Mouse (Mus musculus) intestine, embryonic 15.5 days (tissue): ENCODE data around the gene Cxxc4. TPM values are rescaled to one million over a fixed set of nuclear protein-coding genes. Genes with fewer than 3 reads are reported as not detected.

Source experiments
- ATAC-seq: fragments of 200-750 bp; cut with Nextera tagmentation; 2 replicates; pipeline ENCODE4 v1.8.0; 2017; ENCODE audit warnings: moderate TSS enrichment, moderate library complexity
- H3K27ac ChIP-seq: fragments of 300-500 bp; sonication (generic); 2 replicates; pipeline ENCODE4 v1.5.1; 2015; ENCODE audit warnings: mild to moderate bottlenecking, inconsistent platforms
- H3K27me3 ChIP-seq: fragments of 300-500 bp; sonication (generic); replicated peaks from 2 replicates; pipeline ENCODE4 v1.6.1; 2015; ENCODE audit warnings: inconsistent platforms
- H3K36me3 ChIP-seq: fragments of 300-500 bp; sonication (generic); 2 replicates; pipeline ENCODE4 v1.6.1; 2015; ENCODE audit warnings: inconsistent platforms
- H3K4me1 ChIP-seq: fragments of 300-500 bp; sonication (generic); replicated peaks from 2 replicates; pipeline ENCODE4 v1.6.1; 2015; ENCODE audit warnings: inconsistent platforms
- H3K4me2 ChIP-seq: fragments of 300-500 bp; sonication (generic); replicated peaks from 2 replicates; pipeline ENCODE4 v1.6.1; 2015; ENCODE audit warnings: mild to moderate bottlenecking, inconsistent platforms
- H3K4me3 ChIP-seq: fragments of 300-500 bp; sonication (generic); replicated peaks from 2 replicates; pipeline ENCODE4 v1.5.1; 2015; ENCODE audit warnings: inconsistent platforms
- H3K9ac ChIP-seq: fragments of 300-500 bp; sonication (generic); 2 replicates; pipeline ENCODE4 v1.6.1; 2015; ENCODE audit warnings: inconsistent platforms
- H3K9me3 ChIP-seq: fragments of 300-500 bp; sonication (generic); 2 replicates; pipeline ENCODE4 v1.6.1; 2016; ENCODE audit warnings: inconsistent platforms
- WGBS: fragments of 180-500 bp; shearing (Covaris S2); methylation state at CpG from one replicate; pipeline ENCODE4 v1.1.7; 2015; 5-methylcytosine and 5-hydroxymethylcytosine counted together
- polyA plus RNA-seq: library from polyadenylated mRNA; unstranded; fragments of >200 nt; fragmentation: Nextera tagmentation; extraction: Ambion mirVana; gene quantifications from 2 replicates; pipeline ENCODE4 v1.2.1, GENCODE M21; 2015

Cxxc4 gene
- polyA plus RNA-seq, 1 experiment from 2014 or later = 3.8 TPM

DNA sequence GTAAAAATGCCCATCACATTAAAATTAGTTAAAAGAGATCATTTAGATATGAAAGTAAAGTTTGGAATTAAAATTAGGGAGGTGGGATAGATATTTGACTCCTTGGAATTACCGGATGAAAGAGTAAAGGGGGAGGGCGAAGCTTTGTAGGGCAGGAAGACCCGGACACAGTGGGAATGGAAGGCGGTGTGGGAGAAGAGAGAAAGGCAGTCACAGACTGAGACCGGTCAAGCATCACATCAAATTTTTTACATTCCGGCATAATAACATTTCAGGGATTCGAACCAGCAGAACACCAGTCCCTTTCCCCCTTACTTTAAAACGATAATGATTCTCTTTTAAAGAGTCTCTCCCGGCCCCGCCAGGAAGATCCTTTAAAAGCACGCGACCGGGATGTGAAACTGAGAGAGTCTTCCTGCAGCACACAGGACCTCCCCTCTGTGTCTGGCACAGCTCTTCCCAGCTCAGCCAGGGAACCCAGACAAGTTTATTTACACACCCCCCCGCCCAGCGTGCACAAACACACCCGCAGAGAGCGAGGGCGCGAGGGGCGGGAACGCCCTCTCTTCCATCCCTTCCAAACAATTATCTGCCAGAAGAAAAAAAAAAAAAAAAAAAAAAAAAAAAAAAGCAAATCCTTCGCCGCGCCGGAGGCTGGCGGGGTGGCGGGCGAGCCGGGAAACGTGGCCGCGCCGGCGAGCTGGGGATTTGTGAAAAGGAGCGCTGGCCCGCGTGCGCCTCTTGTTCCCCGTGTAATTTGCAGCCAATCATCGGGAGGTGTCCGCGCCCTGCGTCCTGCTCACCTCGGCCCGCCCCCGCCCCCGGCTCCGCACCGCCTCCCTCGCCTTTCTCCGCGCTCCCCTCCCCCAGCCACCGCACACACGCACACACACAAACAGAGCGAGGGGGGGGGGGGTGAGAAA is 532 bp upstream of the Cxxc4 start:
- WGBS = 1% methylated on average over 54 of the region's 55 CpGs
- Histone ChIP-seq H3K27ac (peak overlapping the region; percentile 66), H3K9ac (peak overlapping the region; percentile 41), H3K36me3 (no peaks in the 10 kb centered on the region), H3K4me3 (peak overlapping the region; percentile 52), H3K9me3 (no peaks in the 10 kb centered on the region), H3K27me3 (no peaks in the 10 kb centered on the region), H3K4me2 (peak overlapping the region; percentile 61), H3K4me1 (peaks cover 7% of the 10 kb centered on the region; the same call in 1 of the 2 replicates)
- ATAC-seq = peak; percentile 82

DNA sequence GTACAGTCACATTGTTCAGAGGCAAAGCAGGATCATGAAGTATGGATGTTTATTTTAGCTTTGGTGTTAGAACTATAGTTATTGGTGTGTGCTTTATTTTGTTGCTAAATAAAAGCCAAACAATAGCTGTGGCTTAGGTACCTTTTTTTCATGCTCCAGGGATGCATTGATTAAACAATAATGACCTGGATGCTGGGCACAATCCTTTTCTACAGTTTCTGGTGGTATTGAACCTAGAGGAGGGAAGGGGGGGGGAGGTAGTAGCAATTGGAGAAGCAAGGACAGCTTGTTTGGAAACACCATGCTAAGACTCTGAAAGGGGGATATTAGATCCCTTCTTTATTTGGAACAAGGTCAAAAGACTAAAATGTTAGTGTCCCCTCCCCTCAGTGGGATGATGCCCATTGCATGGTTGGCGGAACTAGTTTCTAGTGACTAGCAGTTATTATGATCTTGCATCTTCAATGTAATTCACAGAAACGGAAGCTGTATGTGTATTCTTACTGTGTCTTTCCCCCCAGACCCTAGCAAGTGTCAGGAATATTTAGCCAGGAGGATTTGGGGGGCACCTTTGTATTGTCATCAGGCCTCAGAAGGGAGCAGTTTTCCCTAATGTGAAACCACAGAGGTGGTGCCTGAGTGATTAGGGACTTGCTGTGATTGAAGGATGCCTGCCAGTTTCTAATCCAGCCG is 975 bp downstream of the Cxxc4 start:
- Histone ChIP-seq H3K27me3 (no peaks in the 10 kb centered on the region), H3K4me1 (peaks cover 7% of the 10 kb centered on the region; the same call in 1 of the 2 replicates), H3K36me3 (no peaks in the 10 kb centered on the region), H3K4me2 (peak overlapping the region; percentile 61; the same call in 1 of the 2 replicates), H3K4me3 (peak overlapping the region; percentile 52), H3K27ac (no peak overlapping the region), H3K9ac (no peak overlapping the region), H3K9me3 (no peaks in the 10 kb centered on the region)
- ATAC-seq = no peak
- 64% methylated on average over 3 of the region's 3 CpGs for WGBS

DNA sequence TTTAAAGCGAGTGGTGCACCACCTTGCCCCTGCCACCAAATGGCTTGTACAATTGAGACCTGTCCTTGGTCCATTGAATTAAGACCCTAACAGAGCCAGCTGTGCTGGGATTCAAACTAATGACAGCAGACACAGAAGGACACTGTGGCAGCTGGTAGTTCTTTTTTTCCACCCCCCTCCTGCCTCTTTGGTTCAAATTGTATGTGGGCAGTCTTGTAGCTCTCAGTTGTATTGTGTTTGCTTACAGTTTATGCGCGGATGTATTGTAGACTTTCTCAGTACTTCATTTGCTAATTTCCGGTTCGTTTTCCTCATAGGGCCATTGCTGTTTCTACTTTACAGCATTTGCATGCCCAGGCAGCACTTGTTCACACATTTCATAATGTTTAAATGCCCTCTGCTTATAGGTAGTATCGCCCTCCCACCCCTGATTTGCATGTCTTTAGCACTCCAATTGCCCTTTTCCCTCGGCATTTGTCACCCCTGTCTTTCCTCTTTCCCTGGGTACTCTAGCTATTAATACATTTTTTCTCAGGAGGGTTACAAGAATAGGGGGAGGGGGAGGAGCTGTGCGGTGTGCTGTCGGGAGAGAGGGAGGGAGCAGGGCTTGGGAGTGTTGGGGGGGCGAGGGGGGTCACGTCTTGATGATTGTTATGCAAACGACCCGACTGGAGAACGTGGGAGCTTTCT is 2.5 kb downstream of the Cxxc4 start:
- Histone ChIP-seq H3K4me2 (peak overlapping the region; percentile 95), H3K27ac (peak overlapping the region; percentile 82; the same call in 1 of the 2 replicates), H3K9me3 (no peaks in the 10 kb centered on the region), H3K36me3 (no peaks in the 10 kb centered on the region), H3K4me1 (peaks cover 7% of the 10 kb centered on the region; the same call in 1 of the 2 replicates), H3K9ac (peak overlapping the region; percentile 54; the same call in 1 of the 2 replicates), H3K27me3 (no peaks in the 10 kb centered on the region), H3K4me3 (peak overlapping the region; percentile 70)
- 5% methylated on average over 14 of the region's 14 CpGs for WGBS
- ATAC-seq = no peak

DNA sequence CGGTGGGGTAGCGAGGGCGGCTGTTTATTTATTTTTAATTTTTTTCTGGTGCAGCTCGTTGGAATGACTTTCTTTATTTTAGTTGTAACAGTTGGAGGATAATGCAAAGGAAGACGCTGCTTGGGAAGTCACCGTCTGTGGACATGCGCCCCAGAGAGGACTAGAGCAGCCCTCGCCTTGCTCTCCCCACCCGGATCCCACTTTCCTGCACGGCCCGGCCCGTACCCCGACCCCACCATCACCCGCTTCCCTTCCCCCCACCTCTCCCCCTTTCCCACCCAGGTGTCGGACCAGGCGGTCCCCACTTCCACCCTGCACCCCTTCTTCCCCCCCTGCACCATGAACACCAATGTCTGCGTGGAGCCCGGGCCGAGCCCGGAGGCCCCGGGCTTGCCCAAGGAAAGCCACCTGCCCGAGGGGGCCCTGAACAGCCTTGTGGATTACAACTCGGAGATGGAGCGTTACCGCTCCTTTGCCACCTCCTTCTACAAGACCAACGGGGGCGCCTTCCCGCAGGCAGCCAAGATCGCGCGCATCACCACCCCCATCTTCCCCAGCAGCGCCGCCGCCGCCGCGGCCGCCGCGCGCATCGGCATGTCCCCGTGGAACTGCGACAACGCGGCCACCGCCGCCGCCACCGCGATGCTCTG is 3.2 kb downstream of the Cxxc4 start:
- Histone ChIP-seq H3K27me3 (no peaks in the 10 kb centered on the region), H3K27ac (peak overlapping the region; percentile 82), H3K36me3 (no peaks in the 10 kb centered on the region), H3K4me3 (peak overlapping the region; percentile 70), H3K9me3 (no peaks in the 10 kb centered on the region), H3K4me2 (peak overlapping the region; percentile 95), H3K9ac (peak overlapping the region; percentile 54), H3K4me1 (peaks cover 7% of the 10 kb centered on the region; the same call in 1 of the 2 replicates)
- under 1% methylated on average over 37 of the region's 51 CpGs for WGBS
- peak; percentile 34 for ATAC-seq

DNA sequence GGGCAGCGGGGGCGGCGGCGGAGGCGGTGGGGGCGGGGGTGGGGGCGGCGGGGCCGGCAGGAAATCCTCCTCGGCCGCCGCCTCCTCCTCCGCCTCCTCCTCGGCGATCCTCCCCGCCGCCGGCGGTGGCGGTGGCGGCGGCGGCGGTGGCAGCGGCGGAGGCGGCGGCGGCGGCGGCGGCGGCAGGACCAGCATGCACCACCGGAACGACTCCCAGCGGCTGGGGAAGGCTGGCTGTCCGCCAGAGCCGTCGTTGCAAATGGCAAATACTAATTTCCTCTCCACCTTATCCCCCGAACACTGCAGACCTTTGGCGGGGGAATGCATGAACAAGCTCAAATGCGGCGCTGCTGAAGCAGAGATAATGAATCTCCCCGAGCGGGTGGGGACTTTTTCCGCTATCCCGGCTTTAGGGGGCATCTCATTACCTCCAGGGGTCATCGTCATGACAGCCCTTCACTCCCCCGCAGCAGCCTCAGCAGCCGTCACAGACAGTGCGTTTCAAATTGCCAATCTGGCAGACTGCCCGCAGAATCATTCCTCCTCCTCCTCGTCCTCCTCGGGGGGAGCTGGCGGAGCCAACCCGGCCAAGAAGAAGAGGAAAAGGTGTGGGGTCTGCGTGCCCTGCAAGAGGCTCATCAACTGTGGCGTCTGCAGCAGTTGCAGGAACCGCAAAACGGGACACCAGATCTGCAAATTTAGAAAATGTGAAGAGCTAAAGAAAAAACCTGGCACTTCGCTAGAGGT is 3.9 kb downstream of the Cxxc4 start:
- Histone ChIP-seq H3K9ac (peak overlapping the region; percentile 54), H3K36me3 (no peaks in the 10 kb centered on the region), H3K27me3 (no peaks in the 10 kb centered on the region), H3K4me3 (peak overlapping the region; percentile 70), H3K4me2 (peak overlapping the region; percentile 95), H3K27ac (peak overlapping the region; percentile 82), H3K9me3 (no peaks in the 10 kb centered on the region), H3K4me1 (peaks cover 5% of the 10 kb centered on the region; the same call in 1 of the 2 replicates)
- ATAC-seq = peak; percentile 44
- WGBS = under 1% methylated on average over 28 of the region's 61 CpGs

DNA sequence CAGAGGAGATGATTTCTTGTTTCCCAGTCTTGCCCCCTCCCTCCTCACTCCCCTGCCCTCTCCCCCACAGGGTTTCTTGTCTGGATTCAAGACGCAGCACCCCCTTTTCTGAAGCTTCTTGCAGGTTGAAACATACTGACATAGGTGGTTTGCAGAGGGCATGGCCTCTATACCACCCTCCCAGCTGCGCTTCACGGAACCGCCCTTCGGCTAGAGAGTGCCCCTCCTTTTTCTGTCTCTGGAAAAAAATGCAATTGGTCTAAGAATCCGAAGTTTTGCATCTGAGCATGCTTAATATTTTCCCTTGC is 4.4 kb downstream of the Cxxc4 start:
- Histone ChIP-seq H3K9me3 (no peaks in the 10 kb centered on the region), H3K27ac (peak overlapping the region; percentile 82), H3K9ac (peak overlapping the region; percentile 54), H3K4me3 (peak overlapping the region; percentile 70), H3K4me2 (peak overlapping the region; percentile 95), H3K36me3 (no peaks in the 10 kb centered on the region), H3K27me3 (no peaks in the 10 kb centered on the region), H3K4me1 (peaks cover 4% of the 10 kb centered on the region; the same call in 1 of the 2 replicates)
- 16% methylated on average over 6 of the region's 6 CpGs for WGBS
- no peak for ATAC-seq

DNA sequence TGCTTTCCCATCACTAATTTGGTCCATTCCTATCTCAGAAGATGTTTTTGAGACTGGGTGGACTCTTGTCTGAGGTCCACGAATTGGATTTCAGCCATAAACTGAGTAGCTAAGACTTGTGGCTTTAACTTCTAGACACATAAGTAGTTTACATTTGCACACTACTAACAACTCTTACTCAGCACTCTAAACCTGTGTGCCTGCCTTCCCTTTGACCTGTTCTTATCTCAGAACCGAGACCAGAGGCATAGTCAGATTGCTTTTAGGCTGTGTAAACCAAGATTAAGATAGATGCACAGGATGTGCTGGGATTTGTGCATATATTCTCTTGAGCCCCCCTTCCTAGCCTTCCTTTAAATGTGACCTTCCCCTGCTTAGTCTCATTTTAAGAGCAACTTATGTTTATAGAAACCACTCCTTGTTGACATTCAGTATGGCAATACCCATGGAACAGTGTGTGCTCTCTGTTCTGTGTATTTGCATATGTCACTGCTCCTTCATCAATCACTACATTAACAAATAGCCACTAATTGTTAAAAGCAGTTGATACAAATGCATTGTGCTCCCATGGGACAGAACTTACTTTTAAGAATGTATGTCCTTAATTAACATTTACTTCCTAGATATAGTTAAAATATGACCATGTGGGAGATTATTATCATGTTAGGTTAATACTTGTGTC is 7.0 kb downstream of the Cxxc4 start:
- Histone ChIP-seq H3K36me3 (no peaks in the 10 kb centered on the region), H3K4me2 (no peak overlapping the region), H3K9ac (no peak overlapping the region), H3K4me3 (no peak overlapping the region), H3K9me3 (no peaks in the 10 kb centered on the region), H3K4me1 (peaks cover 4% of the 10 kb centered on the region; the same call in 1 of the 2 replicates), H3K27me3 (no peaks in the 10 kb centered on the region), H3K27ac (no peak overlapping the region)
- WGBS = 12% methylated on average over 2 of the region's 2 CpGs
- ATAC-seq = no peak

DNA sequence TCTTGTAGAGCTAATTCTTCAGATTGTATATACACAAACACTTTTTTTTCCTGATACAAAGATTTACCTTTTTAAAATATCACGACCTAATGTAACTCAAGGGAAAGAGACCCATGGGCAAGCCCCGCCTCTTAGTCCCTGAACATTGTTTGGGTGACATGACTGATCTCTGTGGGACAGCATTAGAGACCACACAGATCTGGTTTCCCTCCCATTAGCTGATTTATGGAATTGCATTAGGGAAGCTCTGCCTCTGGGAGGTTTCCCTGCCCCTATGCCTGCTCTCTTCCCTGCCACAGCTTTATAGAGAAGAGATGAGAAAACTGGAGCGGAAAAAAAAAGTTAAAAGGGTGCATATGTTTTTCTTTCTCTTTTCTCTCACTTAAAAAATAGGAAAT is 7.6 kb downstream of the Cxxc4 start:
- Histone ChIP-seq H3K9ac (no peak overlapping the region), H3K27me3 (no peaks in the 10 kb centered on the region), H3K4me2 (no peak overlapping the region), H3K4me1 (peaks cover under 1% of the 10 kb centered on the region; the same call in 1 of the 2 replicates), H3K9me3 (no peaks in the 10 kb centered on the region), H3K4me3 (no peak overlapping the region), H3K36me3 (no peaks in the 10 kb centered on the region), H3K27ac (no peak overlapping the region)
- WGBS = 32% methylated on average over 3 of the region's 3 CpGs
- ATAC-seq = no peak

DNA sequence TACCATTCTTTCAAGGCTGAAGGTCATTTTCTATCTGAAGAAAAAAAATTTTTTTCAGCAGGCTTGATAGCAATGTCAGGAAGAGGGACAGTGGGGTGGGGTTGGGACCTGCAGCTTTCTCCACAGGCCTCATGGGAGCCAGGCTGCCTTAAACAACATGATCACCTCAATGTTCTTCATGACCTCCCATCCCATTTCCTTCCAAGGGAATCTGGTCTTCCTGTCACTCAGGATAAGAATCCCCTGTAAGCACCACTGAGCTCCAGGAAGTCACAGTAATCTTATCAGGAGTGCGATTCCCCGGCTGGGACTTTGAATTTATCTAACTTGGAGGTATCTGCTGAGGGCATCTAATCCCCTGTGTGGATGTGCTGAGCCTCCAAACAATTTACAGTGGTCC is 17.9 kb downstream of the Cxxc4 start:
- Histone ChIP-seq H3K4me1 (no peaks in the 10 kb centered on the region), H3K4me2 (no peak overlapping the region), H3K27me3 (no peaks in the 10 kb centered on the region), H3K9ac (no peak overlapping the region), H3K27ac (no peak overlapping the region), H3K36me3 (no peaks in the 10 kb centered on the region), H3K4me3 (no peak overlapping the region), H3K9me3 (no peaks in the 10 kb centered on the region)
- WGBS = 54% methylated on average over 2 of the region's 2 CpGs
- ATAC-seq = no peak

DNA sequence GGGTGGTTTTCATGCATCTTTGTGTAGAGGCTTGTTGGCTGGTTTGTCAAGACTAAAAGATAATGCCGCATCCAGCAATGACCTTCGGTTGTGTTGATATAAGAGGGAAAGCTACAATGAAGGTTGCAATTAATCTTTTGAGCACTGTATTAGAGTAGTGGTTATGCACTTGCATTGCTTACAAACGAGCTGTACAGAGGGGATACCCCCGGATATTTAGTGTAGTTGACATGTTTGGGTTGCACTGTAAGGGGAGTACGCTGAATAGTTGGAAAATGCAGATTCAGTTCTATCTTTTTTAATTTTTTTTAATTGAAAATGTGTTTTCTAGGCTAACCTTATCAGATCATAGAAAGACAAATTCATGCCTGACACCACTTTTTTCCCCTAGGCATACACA is 22.4 kb downstream of the Cxxc4 start:
- Histone ChIP-seq H3K4me1 (no peaks in the 10 kb centered on the region), H3K27ac (no peak overlapping the region), H3K9ac (no peak overlapping the region), H3K36me3 (no peaks in the 10 kb centered on the region), H3K9me3 (no peaks in the 10 kb centered on the region), H3K27me3 (no peaks in the 10 kb centered on the region), H3K4me3 (no peak overlapping the region), H3K4me2 (no peak overlapping the region)
- WGBS = 75% methylated on average over 5 of the region's 5 CpGs
- no peak for ATAC-seq

DNA sequence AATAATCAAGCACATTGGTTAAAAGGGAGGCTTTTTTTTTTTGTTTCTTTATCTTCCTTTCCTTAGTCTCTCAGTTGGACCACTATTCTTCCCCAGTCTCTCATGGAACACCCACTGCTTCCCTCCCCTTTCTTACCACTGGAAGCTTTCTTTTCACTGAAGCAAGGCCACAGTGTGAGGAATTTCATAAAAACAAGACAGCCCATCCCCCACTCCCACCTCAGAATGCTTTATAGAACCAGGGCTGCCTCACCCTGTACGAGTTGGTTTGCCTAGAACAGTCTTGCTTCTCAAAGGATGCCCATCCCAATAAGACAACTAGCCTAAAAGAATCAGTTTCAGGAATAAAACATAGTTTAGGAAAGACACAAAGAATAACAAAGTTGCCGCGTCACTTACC is 23.0 kb downstream of the Cxxc4 start:
- 72% methylated on average over 3 of the region's 3 CpGs for WGBS
- Histone ChIP-seq H3K9me3 (no peaks in the 10 kb centered on the region), H3K27me3 (no peaks in the 10 kb centered on the region), H3K36me3 (no peaks in the 10 kb centered on the region), H3K27ac (no peak overlapping the region), H3K4me3 (no peak overlapping the region), H3K4me1 (no peaks in the 10 kb centered on the region), H3K9ac (no peak overlapping the region), H3K4me2 (no peak overlapping the region)
- ATAC-seq = no peak
